Mouse (Mus musculus): ENCODE measurements around the gene Drc7.

GRCm38 (mm10) chr8:95046982-95047381, 7.9 kb upstream of the Drc7 start:
- TF ChIP-seq CTCF (IDR thresholded peaks at IDR 0.05; ENCODE audit: low read depth): no peak
- TF ChIP-seq EP300 (IDR thresholded peaks at IDR 0.05; ENCODE audit: low read depth): no peak
